Mouse (Mus musculus) G1E (cell line): ENCODE measurements around the gene Gsx2. TPM values are rescaled to one million over a fixed set of nuclear protein-coding genes. Genes with fewer than 3 reads are reported as not detected.
A peak's percentile ranks its signal among the peaks of the same experiment; 100 is the strongest.

ENCODE experiments used
- ATAC-seq: 2 replicates; pipeline ENCODE4 v1.8.0; 2016; ENCODE audit warnings: mild to moderate bottlenecking; ENCODE audit not compliant: insufficient number of reproducible peaks, poor library complexity, low FRiP score, severe bottlenecking; ENCODE audit errors: extremely low read depth
- DNase-seq: peaks from one replicate; pipeline ENCODE4 v3.0.0; 2012; ENCODE audit warnings: low spot score
- H3K27me3 ChIP-seq: 2 replicates; pipeline ENCODE4 v1.6.1; 2012; ENCODE audit warnings: mild to moderate bottlenecking, low read length, inconsistent platforms; ENCODE audit not compliant: insufficient read depth
- H3K36me3 ChIP-seq: replicated peaks from 2 replicates; pipeline ENCODE3; 2012; ENCODE audit warnings: mild to moderate bottlenecking, inconsistent platforms
- H3K4me1 ChIP-seq: 2 replicates; pipeline ENCODE4 v1.6.1; 2012; ENCODE audit warnings: low read depth, low read length, inconsistent platforms, mixed read lengths; ENCODE audit not compliant: insufficient read depth
- H3K4me3 ChIP-seq: 2 replicates; pipeline ENCODE4 v1.5.1; 2012; ENCODE audit warnings: low read depth, mild to moderate bottlenecking, inconsistent platforms, low read length, moderate library complexity, mixed read lengths
- H3K9me3 ChIP-seq: replicated peaks from 2 replicates; pipeline ENCODE4 v1.6.1; 2012; ENCODE audit warnings: inconsistent platforms
- CTCF ChIP-seq: IDR thresholded peaks from 2 replicates; pipeline ENCODE4 v1.5.1; 2012; ENCODE audit warnings: low read depth, low read length, inconsistent platforms, mixed read lengths
- GATA1 ChIP-seq: IDR thresholded peaks from 2 replicates; pipeline ENCODE4 v1.6.1; 2012; ENCODE audit warnings: borderline replicate concordance, low read length, inconsistent platforms, mixed read lengths
- GATA2 ChIP-seq: IDR thresholded peaks from 2 replicates; pipeline ENCODE4 v1.6.1; 2012; ENCODE audit warnings: low read depth, low read length, inconsistent platforms, borderline replicate concordance
- POLR2AphosphoS5 ChIP-seq: IDR thresholded peaks from 2 replicates; pipeline ENCODE4 v1.6.1; 2012; ENCODE audit warnings: low read depth, low read length, inconsistent platforms; ENCODE audit not compliant: insufficient replicate concordance
- TAL1 ChIP-seq: conservative IDR thresholded peaks from 2 replicates; pipeline ENCODE4 v1.6.1; 2012; ENCODE audit warnings: low read depth, low read length, inconsistent platforms, mixed read lengths
- polyA plus RNA-seq: library from polyadenylated mRNA; stranded (reverse); fragments of >175 nt; gene quantifications from 2 replicates; pipeline ENCODE4 v1.2.3, GENCODE M21; 2012
- total RNA-seq, 2 experiments: library from RNA; stranded (forward) in 1 of 2; stranded (reverse) in 1 of 2; fragments of 200-1000 nt in 1 of 2; fragments of >200 nt in 1 of 2; fragmentation: Nextera tagmentation in 1 of 2; gene quantifications; 2 replicates each; pipeline ENCODE4 v1.2.3; 2014 to 2017

The Gsx2 gene
- total and polyA plus RNA-seq, 3 experiments: not detected

DNA sequence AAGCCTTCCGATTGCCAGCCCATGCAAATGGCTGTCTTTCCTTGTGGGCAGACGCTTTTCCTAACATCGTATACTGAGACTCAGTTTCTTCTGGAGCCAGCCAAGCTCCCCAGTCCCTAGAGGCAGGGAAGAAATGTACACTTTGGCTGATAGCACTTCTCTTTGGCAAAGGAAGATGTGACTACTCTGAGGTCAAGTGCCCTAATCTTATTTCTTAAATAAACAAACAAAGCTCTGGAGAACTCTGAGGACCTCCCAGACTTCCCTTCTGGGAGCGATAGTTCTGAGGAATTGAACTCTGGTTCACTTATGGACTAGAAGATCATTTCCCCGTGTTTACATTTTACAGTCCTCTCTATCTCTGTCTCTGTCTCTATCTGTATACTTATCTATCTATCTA is 34.0 kb downstream of the Gsx2 start:
- no peaks in the 10 kb centered on the region for H3K4me1 ChIP-seq
- no peak overlapping the region for H3K4me3 ChIP-seq
- TF ChIP-seq GATA1 (no peak), POLR2AphosphoS5 (no peak), GATA2 (no peak), TAL1 (no peak), CTCF (no peak)
- no peaks in the 10 kb centered on the region for H3K36me3 ChIP-seq
- DNase-seq (no peak), ATAC-seq (no peak)
- peaks cover 16% of the 10 kb centered on the region for H3K27me3 ChIP-seq
- H3K9me3 ChIP-seq: no peaks in the 10 kb centered on the region

DNA sequence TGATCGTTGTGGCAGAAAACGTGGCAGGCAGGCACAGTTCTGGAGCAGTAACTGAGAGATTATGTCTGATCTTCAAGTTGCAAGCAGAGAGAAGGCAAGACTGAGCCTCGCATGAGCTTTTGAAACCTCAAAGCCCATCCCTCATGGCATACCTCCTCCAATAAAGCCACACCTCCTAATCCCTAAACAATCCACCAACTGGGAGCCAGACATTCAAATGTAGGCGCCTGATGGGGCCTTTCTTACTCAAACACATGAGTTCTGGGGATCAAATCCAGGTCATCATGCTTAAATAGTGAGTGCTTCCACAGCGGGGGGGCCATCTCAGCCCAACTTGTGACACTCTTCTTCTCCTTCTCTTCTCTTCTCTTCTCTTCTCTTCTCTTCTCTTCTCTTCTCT is 36.4 kb downstream of the Gsx2 start:
- Histone ChIP-seq H3K9me3 (no peaks in the 10 kb centered on the region), H3K27me3 (peaks cover 16% of the 10 kb centered on the region), H3K36me3 (no peaks in the 10 kb centered on the region), H3K4me3 (no peak overlapping the region), H3K4me1 (no peaks in the 10 kb centered on the region)
- TF ChIP-seq GATA1 (no peak), POLR2AphosphoS5 (no peak), TAL1 (no peak), GATA2 (no peak), CTCF (no peak)
- ATAC-seq (no peak), DNase-seq (no peak)

DNA sequence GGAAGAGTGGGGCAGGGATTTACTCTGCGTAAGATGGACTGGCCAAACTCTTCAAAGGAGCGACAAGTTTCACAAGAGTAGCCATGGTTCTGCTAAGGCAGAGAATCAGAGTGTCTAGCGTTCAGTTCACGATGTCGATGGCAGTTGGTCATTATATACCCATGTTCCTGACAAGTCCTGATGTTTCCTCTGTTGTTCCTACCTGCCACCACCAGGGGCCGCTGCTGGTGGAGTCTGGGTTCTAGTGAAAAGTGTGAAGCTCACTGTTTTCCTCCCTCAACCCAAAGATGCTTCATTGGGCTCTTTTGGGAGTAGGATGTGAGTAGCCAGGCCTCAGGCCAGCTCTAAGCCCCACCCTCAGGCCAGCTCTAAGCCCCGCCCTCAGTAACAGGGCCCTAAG is 43.4 kb downstream of the Gsx2 start:
- Histone ChIP-seq H3K36me3 (no peaks in the 10 kb centered on the region), H3K4me3 (no peak overlapping the region), H3K4me1 (no peaks in the 10 kb centered on the region), H3K9me3 (no peaks in the 10 kb centered on the region), H3K27me3 (no peaks in the 10 kb centered on the region; the same call in 1 of the 2 replicates)
- ATAC-seq (no peak), DNase-seq (peak; percentile 8)
- no peak for TF ChIP-seq POLR2AphosphoS5
- TF ChIP-seq CTCF: peak; percentile 66
- TF ChIP-seq GATA2: no peak

DNA sequence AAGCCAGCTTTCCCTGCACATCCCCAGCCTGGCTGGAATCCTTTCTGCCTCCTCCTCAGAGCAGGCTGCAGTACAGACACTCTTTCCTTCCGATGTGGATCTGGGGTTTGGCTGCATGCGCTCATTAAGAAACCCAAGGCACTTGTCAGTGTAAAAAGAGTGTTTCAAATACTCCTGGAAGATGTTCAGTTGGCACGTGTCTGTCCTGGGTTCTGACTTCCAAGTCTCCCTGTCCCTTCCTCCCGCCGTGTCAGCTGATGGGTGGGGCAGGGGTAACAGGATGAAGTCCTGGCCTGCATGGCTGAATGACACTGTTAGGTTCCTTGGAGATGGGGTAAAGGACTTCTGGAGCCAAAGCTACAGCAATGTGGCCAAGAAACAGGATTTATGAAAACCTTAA is 46.2 kb downstream of the Gsx2 start:
- DNase-seq (no peak), ATAC-seq (no peak)
- TF ChIP-seq GATA1: no peak
- TF ChIP-seq TAL1: no peak
- TF ChIP-seq CTCF: no peak
- TF ChIP-seq POLR2AphosphoS5: no peak
- no peak for TF ChIP-seq GATA2
- Histone ChIP-seq H3K36me3 (no peaks in the 10 kb centered on the region), H3K27me3 (peaks cover 2% of the 10 kb centered on the region; the same call in 1 of the 2 replicates), H3K4me3 (no peak overlapping the region), H3K4me1 (no peaks in the 10 kb centered on the region), H3K9me3 (no peaks in the 10 kb centered on the region)

Other genes starting within 250 kb of the Gsx2 start
- gene Chic2, start 30.8 kb upstream of the Gsx2 start, total RNA-seq (2014; fragmentation: Nextera tagmentation): 57.4 and 63.0 TPM in 2 replicates
- gene Chic2, start 30.8 kb upstream of the Gsx2 start, total RNA-seq (2017): 64.3 and 69.3 TPM in 2 replicates
- gene Chic2, start 30.8 kb upstream of the Gsx2 start, polyA plus RNA-seq: 24.6 and 32.0 TPM in 2 replicates
- gene Pdgfra, start 76.7 kb downstream of the Gsx2 start, total RNA-seq (2014; fragmentation: Nextera tagmentation): 0.39 TPM in 1 of 2 replicates, not detected in the other
- gene Pdgfra, start 76.7 kb downstream of the Gsx2 start, total RNA-seq (2017): 0.60 and 0.64 TPM in 2 replicates
- not detected in 2 replicates for gene Pdgfra, start 76.7 kb downstream of the Gsx2 start, polyA plus RNA-seq